Mouse (Mus musculus) erythroblast, embryonic 14.5 days (primary cell): Measurements from ENCODE around the gene Cnnm2. TPM values are rescaled to one million over a fixed set of nuclear protein-coding genes. Genes with fewer than 3 reads are reported as not detected.

Experiments used
- H3K27me3 ChIP-seq: 2 replicates; pipeline ENCODE4 v1.6.1; 2012; ENCODE audit warnings: inconsistent platforms; ENCODE audit not compliant: control insufficient read depth
- H3K36me3 ChIP-seq: 2 replicates; pipeline ENCODE4 v1.6.1; 2012; ENCODE audit warnings: mild to moderate bottlenecking, inconsistent platforms; ENCODE audit not compliant: control insufficient read depth
- H3K4me1 ChIP-seq: 2 replicates; pipeline ENCODE4 v1.6.1; 2012; ENCODE audit warnings: inconsistent platforms; ENCODE audit not compliant: control insufficient read depth
- H3K4me3 ChIP-seq: replicated peaks from 2 replicates; pipeline ENCODE3; 2012; ENCODE audit warnings: moderate library complexity, mild to moderate bottlenecking, inconsistent platforms
- H3K9me3 ChIP-seq: 2 replicates; pipeline ENCODE4 v1.6.1; 2012; ENCODE audit warnings: low read length, inconsistent platforms, mixed read lengths; ENCODE audit not compliant: control insufficient read depth
- GATA1 ChIP-seq: IDR thresholded peaks from 2 replicates; pipeline ENCODE4 v1.6.1; 2012; ENCODE audit warnings: low read length, inconsistent platforms, mixed read lengths
- TAL1 ChIP-seq: IDR thresholded peaks from 3 replicates; pipeline ENCODE4 v1.6.1; 2012; ENCODE audit warnings: low read length, inconsistent platforms, mixed read lengths
- polyA plus RNA-seq: library from polyadenylated mRNA; stranded (reverse); fragments of >175 nt; gene quantifications from 2 replicates; pipeline ENCODE4 v1.2.3, GENCODE M21; 2012

Gene Cnnm2
- polyA plus RNA-seq, 1 experiment = 4.9 TPM

DNA sequence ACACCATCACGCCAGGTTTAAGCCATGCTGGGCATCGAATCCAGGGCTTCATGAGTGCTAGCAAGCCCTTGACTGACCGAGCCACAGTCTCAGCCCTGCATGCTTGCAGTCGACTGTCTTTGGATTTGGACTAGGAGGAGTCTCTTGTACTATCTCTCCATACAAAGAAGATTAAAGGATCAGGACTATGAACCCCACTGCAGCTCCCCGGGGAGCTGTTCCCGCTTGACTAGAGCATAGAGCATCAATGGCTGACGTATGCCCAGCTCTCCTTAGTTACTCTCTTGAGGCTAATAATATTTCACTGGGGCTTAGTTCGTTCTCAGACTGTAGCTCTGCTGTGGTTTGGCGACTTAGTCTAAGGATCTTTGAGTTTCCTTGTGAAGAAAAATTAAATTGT is 40.9 kb downstream of the Cnnm2 start:
- Histone ChIP-seq H3K4me1 (peaks cover 18% of the 10 kb centered on the region), H3K36me3 (peaks cover 3% of the 10 kb centered on the region; the same call in 1 of the 2 replicates), H3K4me3 (no peak overlapping the region), H3K27me3 (no peaks in the 10 kb centered on the region), H3K9me3 (no peaks in the 10 kb centered on the region)
- TF ChIP-seq GATA1 (no peak), TAL1 (no peak)

- peaks cover 3% of the 10 kb centered on the region; the same call in 1 of the 2 replicates for H3K36me3 ChIP-seq
- no peak overlapping the region for H3K4me3 ChIP-seq
- peaks cover 18% of the 10 kb centered on the region for H3K4me1 ChIP-seq
- H3K27me3 ChIP-seq = no peaks in the 10 kb centered on the region
- TF ChIP-seq TAL1 (no peak), GATA1 (no peak)
- no peaks in the 10 kb centered on the region for H3K9me3 ChIP-seq
Measured at GRCm38 (mm10) chr19:46803732-46804131, 42.3 kb downstream of the Cnnm2 start.

GRCm38 (mm10) chr19:46804751-46805150 is 43.4 kb downstream of the Cnnm2 start:
- Histone ChIP-seq H3K4me3 (no peak overlapping the region), H3K9me3 (no peaks in the 10 kb centered on the region), H3K4me1 (peaks cover 18% of the 10 kb centered on the region), H3K36me3 (peaks cover 3% of the 10 kb centered on the region; the same call in 1 of the 2 replicates), H3K27me3 (no peaks in the 10 kb centered on the region)
- TF ChIP-seq GATA1 = no peak
- TF ChIP-seq TAL1 = no peak

DNA sequence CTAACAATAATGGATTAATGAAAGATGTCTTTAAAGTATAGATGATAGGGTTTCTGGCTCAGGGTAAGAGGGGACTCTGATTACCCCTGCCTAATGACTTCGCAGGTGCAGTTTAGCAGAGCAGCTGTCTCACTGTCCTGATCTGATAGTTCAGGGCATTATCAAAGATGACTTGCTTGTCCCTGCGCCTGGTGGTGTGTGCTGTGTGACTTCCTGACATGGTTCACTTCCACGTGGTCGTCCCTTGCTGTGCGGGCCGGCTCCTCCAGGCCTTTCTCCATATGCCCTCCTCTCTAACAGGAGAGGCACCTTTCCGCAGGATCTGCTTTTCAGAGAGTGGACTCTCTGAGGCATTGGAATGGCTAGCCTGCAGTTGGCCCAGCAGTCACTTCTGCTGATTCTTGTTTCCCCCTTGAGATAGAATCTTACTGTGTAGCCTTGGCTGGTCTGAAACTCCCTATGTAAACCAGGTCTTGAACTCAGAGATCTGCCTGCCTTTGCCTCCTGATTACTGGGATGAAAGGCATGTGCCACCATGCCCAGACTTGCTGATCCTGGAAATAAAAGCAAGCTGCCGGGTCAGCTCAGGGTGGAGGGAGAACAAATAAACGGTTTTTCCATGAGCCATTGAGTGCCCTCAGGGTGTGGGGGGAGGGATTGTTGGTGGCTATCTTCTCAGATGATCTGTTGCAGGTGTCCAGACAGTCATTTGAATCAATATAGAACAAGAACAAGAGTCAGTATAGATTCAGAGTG is 44.7 kb downstream of the Cnnm2 start:
- Histone ChIP-seq H3K4me3 (no peak overlapping the region), H3K27me3 (peaks cover 4% of the 10 kb centered on the region; the same call in 1 of the 2 replicates), H3K9me3 (no peaks in the 10 kb centered on the region), H3K36me3 (peaks cover 3% of the 10 kb centered on the region; the same call in 1 of the 2 replicates), H3K4me1 (peaks cover 20% of the 10 kb centered on the region)
- no peak for TF ChIP-seq TAL1
- TF ChIP-seq GATA1 = no peak

GRCm38 (mm10) chr19:46808261-46808660 is 46.9 kb downstream of the Cnnm2 start:
- Histone ChIP-seq H3K36me3 (no peaks in the 10 kb centered on the region), H3K27me3 (peaks cover 4% of the 10 kb centered on the region; the same call in 1 of the 2 replicates), H3K4me1 (peaks cover 20% of the 10 kb centered on the region), H3K4me3 (no peak overlapping the region), H3K9me3 (no peaks in the 10 kb centered on the region)
- TF ChIP-seq GATA1 (no peak), TAL1 (no peak)

DNA sequence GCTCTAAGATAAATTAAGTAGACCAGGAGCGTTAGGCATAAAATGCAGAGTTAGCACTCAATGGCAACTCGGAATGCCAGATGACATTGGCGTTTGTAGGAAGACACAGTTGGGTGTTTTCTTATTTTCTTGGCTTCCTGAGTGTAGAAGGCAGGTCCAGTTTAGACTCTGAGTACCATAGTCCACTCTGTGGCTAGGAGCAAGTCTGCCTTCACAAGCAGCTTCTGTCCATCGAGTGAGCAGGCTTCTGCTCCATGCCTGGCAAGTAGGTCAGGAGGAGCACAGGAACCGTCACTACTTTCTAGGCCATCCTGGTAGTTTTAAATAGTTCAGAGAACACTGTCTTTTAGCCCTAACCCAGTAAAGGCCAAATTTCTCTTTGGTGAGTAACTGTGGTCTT is 47.6 kb downstream of the Cnnm2 start:
- H3K4me1 ChIP-seq = peaks cover 22% of the 10 kb centered on the region
- no peaks in the 10 kb centered on the region for H3K36me3 ChIP-seq
- TF ChIP-seq TAL1 (no peak), GATA1 (no peak)
- H3K27me3 ChIP-seq = peaks cover 4% of the 10 kb centered on the region; the same call in 1 of the 2 replicates
- H3K4me3 ChIP-seq = no peak overlapping the region
- H3K9me3 ChIP-seq = no peaks in the 10 kb centered on the region

DNA sequence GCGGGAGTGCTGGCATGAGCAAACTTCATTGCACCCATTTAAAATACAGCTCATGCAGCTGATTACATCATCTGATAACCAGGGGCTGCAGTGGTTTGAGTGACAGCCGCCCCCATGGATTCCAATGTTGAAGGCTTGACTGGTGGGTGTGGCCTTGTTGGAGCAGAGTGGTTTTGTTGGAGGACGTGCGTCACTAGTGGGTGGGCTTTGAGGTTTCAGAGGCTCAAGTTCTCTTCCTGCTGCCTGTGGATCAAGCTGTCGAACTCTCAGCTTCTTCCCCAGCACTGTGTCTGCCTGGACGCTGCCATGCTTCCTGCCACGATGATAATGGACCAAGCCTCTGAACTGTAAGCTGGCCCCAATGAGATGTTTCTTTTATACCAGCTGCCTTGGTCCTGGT is 57.9 kb downstream of the Cnnm2 start:
- Histone ChIP-seq H3K4me1 (peaks cover 6% of the 10 kb centered on the region), H3K36me3 (peaks cover 4% of the 10 kb centered on the region; the same call in 1 of the 2 replicates), H3K27me3 (no peaks in the 10 kb centered on the region), H3K9me3 (peaks cover 2% of the 10 kb centered on the region; the same call in 1 of the 2 replicates), H3K4me3 (no peak overlapping the region)
- TF ChIP-seq GATA1 = no peak
- no peak for TF ChIP-seq TAL1

- no peak for TF ChIP-seq GATA1
- TF ChIP-seq TAL1 = no peak
- H3K9me3 ChIP-seq = no peaks in the 10 kb centered on the region
- H3K4me1 ChIP-seq = peaks cover 7% of the 10 kb centered on the region
- no peaks in the 10 kb centered on the region; the same call in 1 of the 2 replicates for H3K36me3 ChIP-seq
- H3K27me3 ChIP-seq = no peaks in the 10 kb centered on the region
- H3K4me3 ChIP-seq = no peak overlapping the region
Measured at GRCm38 (mm10) chr19:46822491-46822890, 61.1 kb downstream of the Cnnm2 start.

DNA sequence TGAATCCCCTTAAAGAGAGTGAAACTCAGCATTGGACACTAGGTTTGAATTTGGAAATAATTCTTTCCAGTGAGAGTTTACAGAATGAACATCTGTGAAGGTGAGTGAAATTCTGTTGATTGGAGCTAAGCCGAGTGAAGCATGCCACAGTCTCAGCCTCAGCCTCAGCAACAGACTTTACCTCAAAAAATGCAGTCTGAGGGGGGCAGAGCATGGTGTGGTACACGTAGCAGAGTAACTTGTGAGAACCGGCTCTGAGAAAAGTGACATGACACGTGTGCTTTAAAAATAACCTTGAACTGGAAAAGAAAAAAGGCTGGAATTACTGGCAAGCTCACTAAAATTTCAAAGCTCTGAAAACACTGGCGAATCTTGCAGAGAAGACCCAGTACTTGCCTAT is 62.4 kb downstream of the Cnnm2 start:
- TF ChIP-seq TAL1 = no peak
- no peak for TF ChIP-seq GATA1
- Histone ChIP-seq H3K9me3 (no peaks in the 10 kb centered on the region), H3K4me1 (peaks cover 9% of the 10 kb centered on the region), H3K36me3 (no peaks in the 10 kb centered on the region; the same call in 1 of the 2 replicates), H3K27me3 (no peaks in the 10 kb centered on the region), H3K4me3 (no peak overlapping the region)
